Mouse (Mus musculus) MEL (cell line): ENCODE results near the gene Tmem266.

Experiments used
- CTCF ChIP-seq, 3 experiments: IDR thresholded peaks in 2 of 3; conservative IDR thresholded peaks in 1 of 3; 2 replicates each; pipeline ENCODE4 v1.5.1; 2011 to 2012; ENCODE audit warnings: low read length in 3 of 3, low read depth in 2 of 3, mild to moderate bottlenecking in 2 of 3, improper control_type of control experiment in 1 of 3, inconsistent platforms in 1 of 3, mixed read lengths in 1 of 3, moderate library complexity in 1 of 3; ENCODE audit not compliant: control insufficient read depth in 1 of 3, insufficient read depth in 1 of 3, poor library complexity in 1 of 3, severe bottlenecking in 1 of 3
- MEF2A ChIP-seq: IDR thresholded peaks from 2 replicates; pipeline ENCODE4 v1.6.1; 2014; ENCODE audit warnings: low read depth, mild to moderate bottlenecking, inconsistent platforms, low read length, improper control_type of control experiment; ENCODE audit not compliant: poor library complexity, insufficient replicate concordance, severe bottlenecking; ENCODE audit errors: extremely low read depth

GRCm38 (mm10) chr9:55361969-55362368 lies 35.3 kb downstream of the Tmem266 start:
- TF ChIP-seq CTCF (IDR thresholded peaks at IDR 0.05 in 2 of 3, conservative IDR thresholded peaks at IDR 0.05 in 1 of 3; ENCODE audit: control insufficient read depth in 1 of 3, insufficient read depth in 1 of 3, low read depth in 2 of 3, low read length in 3 of 3, poor library complexity in 1 of 3, severe bottlenecking in 1 of 3) = no peak
- TF ChIP-seq MEF2A = no peak
